Mouse (Mus musculus): ENCODE measurements around the gene Ppp1r13b. TPM values are rescaled to one million over a fixed set of nuclear protein-coding genes. Genes with fewer than 3 reads are reported as not detected.

Ppp1r13b gene
- polyA plus RNA-seq, 1 experiment from 2014 or later = 3.6 TPM

DNA sequence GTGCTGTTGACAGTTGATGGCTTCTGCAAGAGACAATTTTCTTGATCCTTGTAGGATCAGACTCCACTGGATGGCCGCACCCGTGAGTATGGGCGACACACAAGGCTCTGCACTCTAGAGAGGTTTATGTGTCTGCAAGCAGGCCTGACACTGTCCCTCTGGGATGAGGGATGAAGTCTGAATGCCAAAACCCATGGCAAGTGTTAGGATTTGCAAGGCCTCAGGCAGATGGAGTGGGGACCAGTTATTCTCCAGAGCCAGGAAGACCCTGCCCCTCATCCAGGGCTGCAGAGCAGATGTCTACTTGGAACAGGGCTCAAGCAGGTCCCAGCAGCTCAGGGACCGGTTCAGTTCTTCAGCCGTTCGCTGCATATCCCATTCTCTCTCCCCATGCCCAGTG lies 7.9 kb upstream of the Ppp1r13b start:
- Histone ChIP-seq H3K27ac (replicated peaks) (no peak overlapping the region), H3K27me3 (peaks cover 39% of the 10 kb centered on the region; the same call in 1 of the 2 replicates), H3K4me1 (replicated peaks) (peaks cover 12% of the 10 kb centered on the region; the same call in 1 of the 2 replicates), H3K9ac (no peak overlapping the region), H3K36me3 (replicated peaks) (no peaks in the 10 kb centered on the region), H3K4me3 (replicated peaks) (no peak overlapping the region), H3K4me2 (no peak overlapping the region), H3K9me3 (replicated peaks) (no peaks in the 10 kb centered on the region)
- ATAC-seq (ENCODE audit: insufficient read depth) = no peak
- 70% methylated on average over 6 of the region's 6 CpGs for WGBS (ENCODE audit: insufficient replicate concordance)

DNA sequence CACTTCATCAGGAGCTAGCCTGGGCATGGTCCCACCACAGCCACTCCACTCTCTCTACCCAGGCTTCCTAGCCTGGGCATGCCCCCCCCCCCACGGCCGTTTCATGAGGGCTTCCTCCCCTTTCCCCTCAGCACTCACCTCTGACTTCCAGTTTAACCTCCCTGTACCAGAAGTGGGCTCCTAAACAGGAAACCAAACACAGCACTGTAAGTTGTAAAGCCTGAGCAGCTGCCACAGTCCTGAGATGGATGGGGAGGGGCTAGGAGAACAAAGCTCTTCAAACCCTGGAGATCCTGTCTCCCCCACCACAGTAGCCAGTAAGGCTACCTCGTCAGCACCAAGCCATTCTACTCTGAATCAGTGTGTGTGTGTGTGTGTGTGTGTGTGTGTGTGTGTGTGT lies 6.1 kb upstream of the Ppp1r13b start:
- Histone ChIP-seq H3K9me3 (replicated peaks) (no peaks in the 10 kb centered on the region), H3K36me3 (replicated peaks) (no peaks in the 10 kb centered on the region), H3K4me2 (no peak overlapping the region), H3K4me3 (replicated peaks) (no peak overlapping the region), H3K9ac (no peak overlapping the region), H3K27ac (replicated peaks) (no peak overlapping the region), H3K4me1 (replicated peaks) (peaks cover 13% of the 10 kb centered on the region), H3K27me3 (peaks cover 42% of the 10 kb centered on the region)
- ATAC-seq (ENCODE audit: insufficient read depth) = no peak
- WGBS (ENCODE audit: insufficient replicate concordance) = 26% methylated on average over 3 of the region's 3 CpGs

DNA sequence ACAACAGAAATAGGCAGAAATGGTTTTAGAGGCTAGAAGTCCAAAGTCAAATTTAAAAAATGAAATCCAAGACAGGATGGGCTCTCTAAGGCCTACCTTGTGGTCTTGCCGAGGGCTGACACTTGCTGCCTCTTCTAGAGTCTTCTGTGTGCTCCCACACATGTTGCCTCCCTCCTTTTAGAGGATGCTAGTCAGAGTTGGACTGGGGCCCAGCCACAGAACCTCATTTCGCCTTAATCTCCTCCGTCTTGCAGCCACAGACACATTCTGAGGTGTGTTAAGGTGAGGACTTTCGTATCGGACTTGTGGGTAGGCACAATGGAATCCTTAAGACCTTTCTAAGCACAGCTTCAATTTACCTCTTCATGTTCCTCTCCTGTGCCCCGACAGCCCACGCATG lies 4.9 kb upstream of the Ppp1r13b start:
- no peak overlapping the region for H3K9ac ChIP-seq
- H3K9me3 ChIP-seq (replicated peaks) = no peaks in the 10 kb centered on the region
- no peak overlapping the region for H3K4me3 ChIP-seq (replicated peaks)
- no peak overlapping the region for H3K27ac ChIP-seq (replicated peaks)
- H3K4me1 ChIP-seq (replicated peaks) = peaks cover 22% of the 10 kb centered on the region
- no peak for ATAC-seq (ENCODE audit: insufficient read depth)
- no peak overlapping the region for H3K4me2 ChIP-seq
- WGBS (ENCODE audit: insufficient replicate concordance) = 64% methylated on average over 7 of the region's 7 CpGs
- H3K27me3 ChIP-seq = peaks cover 37% of the 10 kb centered on the region
- no peaks in the 10 kb centered on the region for H3K36me3 ChIP-seq (replicated peaks)

DNA sequence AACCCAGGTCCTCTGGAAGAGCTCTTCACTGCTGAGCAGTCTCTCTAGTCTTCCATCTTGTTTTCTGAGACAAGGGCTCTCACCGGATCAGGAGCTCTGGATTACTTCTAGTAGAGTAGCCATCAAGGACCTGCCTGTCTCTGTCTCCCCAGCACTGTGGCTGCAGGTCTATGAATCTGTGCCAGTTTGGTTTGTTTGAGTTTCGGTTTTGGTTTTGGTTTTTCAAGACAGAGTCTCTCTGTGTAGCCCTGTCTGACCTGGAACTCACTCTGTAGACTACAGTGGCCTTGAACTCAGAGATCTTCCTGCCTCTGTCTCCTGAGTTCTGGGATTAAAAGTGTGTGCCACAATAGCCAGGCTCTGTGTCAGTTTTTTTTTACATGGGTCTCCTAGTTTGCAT lies 3.9 kb upstream of the Ppp1r13b start:
- Histone ChIP-seq H3K4me3 (replicated peaks) (no peak overlapping the region), H3K9me3 (replicated peaks) (no peaks in the 10 kb centered on the region), H3K9ac (no peak overlapping the region), H3K27me3 (peaks cover 30% of the 10 kb centered on the region), H3K36me3 (replicated peaks) (no peaks in the 10 kb centered on the region), H3K27ac (replicated peaks) (no peak overlapping the region), H3K4me1 (replicated peaks) (peaks cover 29% of the 10 kb centered on the region), H3K4me2 (no peak overlapping the region)
- 74% methylated on average over 2 of the region's 2 CpGs for WGBS (ENCODE audit: insufficient replicate concordance)
- ATAC-seq (ENCODE audit: insufficient read depth) = no peak

DNA sequence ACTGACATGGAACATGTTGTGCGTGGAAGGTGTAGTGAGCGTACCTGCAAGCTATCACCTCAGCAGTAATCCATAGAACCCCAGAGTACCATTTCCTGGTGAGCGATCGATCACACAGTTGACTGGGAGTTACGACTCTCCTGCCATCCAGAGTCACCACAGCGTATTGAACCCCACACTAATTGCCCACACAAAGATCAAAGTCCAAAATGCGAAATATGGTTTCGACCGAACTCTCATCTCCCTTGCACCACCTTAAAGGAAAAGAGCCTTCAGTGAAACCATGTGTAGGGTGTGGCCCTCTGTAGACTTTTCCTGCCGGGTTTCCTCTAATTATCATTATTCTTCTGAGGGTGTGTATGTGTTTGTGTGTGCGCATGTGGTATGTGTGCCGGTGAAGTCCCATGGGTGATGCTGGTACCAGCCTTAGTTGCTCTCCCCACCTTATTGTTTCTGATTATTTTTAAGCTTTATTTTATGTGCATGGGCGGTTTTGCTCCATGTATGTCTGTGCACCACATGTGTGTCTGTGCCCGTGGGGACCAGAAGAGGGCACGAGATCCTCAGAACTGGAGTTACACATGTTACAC lies 3.4 kb upstream of the Ppp1r13b start:
- H3K27ac ChIP-seq (replicated peaks) = no peak overlapping the region
- no peak overlapping the region for H3K4me2 ChIP-seq
- WGBS (ENCODE audit: insufficient replicate concordance) = 69% methylated on average over 15 of the region's 15 CpGs
- H3K9me3 ChIP-seq (replicated peaks) = no peaks in the 10 kb centered on the region
- ATAC-seq (ENCODE audit: insufficient read depth) = no peak
- H3K9ac ChIP-seq = no peak overlapping the region
- H3K4me1 ChIP-seq (replicated peaks) = peaks cover 34% of the 10 kb centered on the region
- no peak overlapping the region for H3K4me3 ChIP-seq (replicated peaks)
- H3K27me3 ChIP-seq = peaks cover 25% of the 10 kb centered on the region
- no peaks in the 10 kb centered on the region for H3K36me3 ChIP-seq (replicated peaks)

DNA sequence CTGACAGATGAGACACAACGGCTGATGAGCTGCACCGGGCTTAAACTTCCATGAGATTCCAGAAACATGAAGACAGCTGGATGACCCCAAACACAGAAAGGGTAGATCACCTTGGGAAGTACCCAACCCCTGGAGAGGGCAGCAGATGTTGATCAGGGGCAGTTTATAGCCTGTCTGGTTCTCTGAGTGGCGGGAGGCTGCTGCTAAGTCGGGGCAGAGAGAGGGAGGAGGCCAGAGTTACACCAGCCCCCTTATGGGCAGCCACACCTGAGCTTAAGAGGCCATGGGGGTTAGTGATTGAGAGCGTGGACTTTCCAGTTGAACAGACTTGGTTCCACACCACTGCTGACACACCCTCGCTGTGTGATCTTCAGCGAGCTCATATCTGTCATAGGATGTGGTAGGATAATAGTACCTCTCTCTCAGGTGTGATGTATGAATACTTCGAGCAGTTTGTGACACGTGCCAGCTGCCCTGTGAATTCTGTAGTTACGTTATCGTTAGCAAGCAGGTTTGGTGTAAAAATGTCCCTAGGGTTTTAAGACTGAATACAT lies 1.2 kb upstream of the Ppp1r13b start:
- ATAC-seq (ENCODE audit: insufficient read depth) = no peak
- 59% methylated on average over 11 of the region's 11 CpGs for WGBS (ENCODE audit: insufficient replicate concordance)
- no peaks in the 10 kb centered on the region for H3K36me3 ChIP-seq (replicated peaks)
- H3K4me3 ChIP-seq (replicated peaks) = no peak overlapping the region; the same call in 1 of the 2 replicates
- H3K4me1 ChIP-seq (replicated peaks) = peaks cover 36% of the 10 kb centered on the region
- H3K9me3 ChIP-seq (replicated peaks) = no peaks in the 10 kb centered on the region
- peak overlapping the region; percentile 99 for H3K4me2 ChIP-seq
- H3K9ac ChIP-seq = peak overlapping the region; percentile 65; the same call in 1 of the 2 replicates
- H3K27me3 ChIP-seq = peaks cover 25% of the 10 kb centered on the region
- H3K27ac ChIP-seq (replicated peaks) = no peak overlapping the region

DNA sequence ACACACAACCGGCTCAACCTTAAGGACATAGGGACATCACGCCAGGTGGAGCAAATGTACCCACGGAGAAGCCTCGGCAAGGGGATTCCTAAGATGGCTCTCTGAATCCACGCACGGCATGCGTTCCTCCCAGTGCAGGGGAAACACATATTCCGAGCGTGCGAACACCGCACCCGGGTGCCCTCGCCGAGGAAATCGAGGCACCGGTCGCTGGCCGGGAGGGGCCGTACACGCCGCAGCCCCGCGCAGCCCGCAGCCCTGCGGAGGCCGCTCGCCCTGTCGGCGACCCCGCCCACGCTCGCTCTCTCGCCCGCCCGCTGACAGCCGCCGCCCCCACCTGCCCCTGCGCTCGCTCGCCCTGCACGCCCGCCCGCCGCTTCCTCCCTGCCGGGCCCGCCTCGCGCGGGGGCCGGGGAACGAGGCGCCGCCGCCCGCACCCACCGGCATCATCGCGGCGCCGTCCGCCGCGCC lies 454 bp downstream of the Ppp1r13b start:
- peaks cover 22% of the 10 kb centered on the region for H3K27me3 ChIP-seq
- peaks cover 36% of the 10 kb centered on the region for H3K4me1 ChIP-seq (replicated peaks)
- no peaks in the 10 kb centered on the region for H3K9me3 ChIP-seq (replicated peaks)
- 0% methylated on average over 48 of the region's 63 CpGs for WGBS (ENCODE audit: insufficient replicate concordance)
- peak overlapping the region; percentile 99 for H3K4me2 ChIP-seq
- no peaks in the 10 kb centered on the region for H3K36me3 ChIP-seq (replicated peaks)
- H3K4me3 ChIP-seq (replicated peaks) = peak overlapping the region; percentile 82
- ATAC-seq (ENCODE audit: insufficient read depth) = peak; percentile 78
- peak overlapping the region; percentile 89 for H3K9ac ChIP-seq
- peak overlapping the region; percentile 96 for H3K27ac ChIP-seq (replicated peaks)

DNA sequence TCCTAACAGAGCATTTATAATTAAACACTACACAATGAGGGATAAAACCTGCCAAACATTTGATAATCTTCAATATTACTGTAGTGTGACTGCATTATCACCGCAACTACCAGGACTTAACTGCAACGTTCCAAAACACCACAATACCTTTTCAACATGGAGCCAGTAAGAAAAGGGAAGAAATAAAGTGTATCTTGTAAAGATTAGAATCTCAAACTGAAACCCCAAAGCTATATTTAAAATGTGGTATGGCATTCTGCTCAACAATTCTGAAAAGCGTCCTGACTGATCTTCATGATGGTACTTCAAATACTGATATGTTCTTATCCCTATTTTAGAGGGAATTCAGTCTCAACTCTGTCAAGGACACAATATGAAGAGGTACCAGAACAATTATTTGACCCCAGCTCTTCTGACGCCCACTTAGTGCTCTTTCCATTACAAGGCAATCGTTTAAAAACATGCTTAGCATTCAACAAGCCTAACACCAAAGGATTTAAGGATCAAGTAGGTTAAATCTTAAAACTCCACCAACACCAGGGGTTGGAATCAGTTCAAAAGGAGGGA lies 1.5 kb downstream of the Ppp1r13b start:
- peak overlapping the region; percentile 99 for H3K4me2 ChIP-seq
- 20% methylated on average over 5 of the region's 5 CpGs for WGBS (ENCODE audit: insufficient replicate concordance)
- H3K27ac ChIP-seq (replicated peaks) = no peak overlapping the region
- no peak for ATAC-seq (ENCODE audit: insufficient read depth)
- peaks cover 38% of the 10 kb centered on the region for H3K4me1 ChIP-seq (replicated peaks)
- H3K9ac ChIP-seq = 0 out of 2 replicates have a peak overlapping the region, but pooled peaks have one; percentile 9
- H3K4me3 ChIP-seq (replicated peaks) = peak overlapping the region; percentile 82
- H3K27me3 ChIP-seq = peaks cover 22% of the 10 kb centered on the region
- no peaks in the 10 kb centered on the region for H3K9me3 ChIP-seq (replicated peaks)
- no peaks in the 10 kb centered on the region for H3K36me3 ChIP-seq (replicated peaks)

DNA sequence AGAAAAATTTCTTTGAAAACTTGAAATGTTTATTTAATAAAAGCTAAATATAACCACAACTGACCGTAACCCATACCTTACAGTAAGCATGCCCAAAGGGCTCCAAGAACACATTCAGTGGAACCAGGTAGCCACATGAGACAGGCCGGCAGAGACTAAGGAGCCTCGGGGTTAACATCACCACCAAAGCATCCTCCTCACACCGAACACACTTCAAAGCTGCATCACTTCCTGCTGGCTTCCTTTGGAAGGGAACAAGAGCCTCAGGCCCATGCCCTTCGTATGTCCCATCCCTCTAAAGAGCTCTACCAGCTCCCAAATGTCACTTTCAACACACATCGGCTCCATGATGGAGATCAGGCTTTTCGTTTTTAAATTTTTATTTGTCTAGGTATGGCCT lies 5.4 kb downstream of the Ppp1r13b start:
- no peaks in the 10 kb centered on the region for H3K36me3 ChIP-seq (replicated peaks)
- H3K27ac ChIP-seq (replicated peaks) = no peak overlapping the region
- no peaks in the 10 kb centered on the region for H3K27me3 ChIP-seq
- H3K4me3 ChIP-seq (replicated peaks) = no peak overlapping the region
- no peak for ATAC-seq (ENCODE audit: insufficient read depth)
- WGBS (ENCODE audit: insufficient replicate concordance) = 54% methylated on average over 7 of the region's 7 CpGs
- H3K9me3 ChIP-seq (replicated peaks) = no peaks in the 10 kb centered on the region
- no peak overlapping the region for H3K4me2 ChIP-seq
- no peak overlapping the region for H3K9ac ChIP-seq
- peaks cover 30% of the 10 kb centered on the region for H3K4me1 ChIP-seq (replicated peaks)

DNA sequence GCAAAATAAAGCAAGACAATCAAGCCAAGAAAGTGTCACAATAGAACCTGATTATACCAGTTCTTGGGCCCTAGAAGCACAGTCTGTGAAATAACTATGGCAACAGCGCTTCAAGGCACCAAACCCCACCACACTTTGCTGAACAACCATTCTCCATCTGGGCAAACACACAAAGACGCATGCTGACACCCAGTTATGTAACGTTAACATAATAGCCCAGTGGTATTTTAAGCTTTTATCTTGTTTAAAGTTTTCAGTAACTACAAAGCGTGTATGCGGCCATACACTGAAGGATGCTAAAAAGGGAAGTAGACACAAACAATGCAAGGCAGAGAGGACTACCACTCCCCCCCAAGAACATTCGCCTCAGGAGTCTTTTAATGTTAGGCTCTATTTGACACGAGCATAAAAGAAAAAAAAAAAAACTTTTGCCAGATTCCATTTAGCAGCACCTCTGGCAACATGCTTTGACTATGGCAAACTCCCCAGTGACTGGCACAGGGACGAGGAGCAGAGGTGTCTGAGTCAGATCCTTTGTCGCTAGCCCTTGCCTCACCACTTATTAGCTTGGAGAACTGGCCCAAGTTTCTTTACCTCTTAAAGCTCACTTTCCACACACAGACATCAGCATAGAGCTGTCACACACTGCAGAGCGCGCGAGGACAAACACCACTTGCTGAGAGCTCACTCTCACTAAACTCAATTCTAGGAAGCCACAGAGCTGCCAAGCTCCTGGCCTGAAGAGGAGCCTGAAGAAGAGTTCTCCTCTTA lies 6.6 kb downstream of the Ppp1r13b start:
- H3K27ac ChIP-seq (replicated peaks) = no peak overlapping the region
- no peaks in the 10 kb centered on the region for H3K27me3 ChIP-seq
- H3K4me1 ChIP-seq (replicated peaks) = peaks cover 31% of the 10 kb centered on the region
- H3K4me2 ChIP-seq = no peak overlapping the region
- no peak overlapping the region for H3K9ac ChIP-seq
- no peaks in the 10 kb centered on the region for H3K36me3 ChIP-seq (replicated peaks)
- H3K9me3 ChIP-seq (replicated peaks) = no peaks in the 10 kb centered on the region
- H3K4me3 ChIP-seq (replicated peaks) = no peak overlapping the region
- WGBS (ENCODE audit: insufficient replicate concordance) = 41% methylated on average over 12 of the region's 12 CpGs
- no peak for ATAC-seq (ENCODE audit: insufficient read depth)

DNA sequence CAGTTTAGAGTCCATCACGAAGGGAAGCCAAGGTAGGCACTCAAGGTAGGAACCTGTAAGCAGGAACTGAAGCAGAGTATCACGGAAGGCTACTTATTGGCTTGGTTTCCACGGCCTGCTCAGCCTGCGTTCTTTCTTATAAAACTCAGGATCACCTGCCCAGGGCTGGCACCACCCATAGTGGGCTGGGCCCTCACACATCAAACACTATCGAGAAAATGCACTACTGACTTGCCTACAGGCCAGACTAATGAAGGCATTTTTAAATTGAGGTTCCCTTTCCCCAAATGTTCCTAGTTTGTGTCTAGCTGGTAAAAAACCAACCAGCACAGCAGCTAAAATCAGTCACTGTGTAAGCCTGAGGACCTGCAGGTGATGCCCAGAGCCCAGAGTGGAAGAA lies 8.3 kb downstream of the Ppp1r13b start:
- H3K4me3 ChIP-seq (replicated peaks) = no peak overlapping the region
- H3K27me3 ChIP-seq = no peaks in the 10 kb centered on the region
- H3K9me3 ChIP-seq (replicated peaks) = no peaks in the 10 kb centered on the region
- H3K4me1 ChIP-seq (replicated peaks) = peaks cover 33% of the 10 kb centered on the region
- no peak for ATAC-seq (ENCODE audit: insufficient read depth)
- no peak overlapping the region for H3K9ac ChIP-seq
- H3K27ac ChIP-seq (replicated peaks) = no peak overlapping the region
- H3K4me2 ChIP-seq = no peak overlapping the region
- H3K36me3 ChIP-seq (replicated peaks) = no peaks in the 10 kb centered on the region
- 57% methylated on average over 5 of the region's 5 CpGs for WGBS (ENCODE audit: insufficient replicate concordance)
